Mouse (Mus musculus): Measurements from ENCODE around the gene Ttll10.

GRCm38 (mm10) chr4:156077499-156078301 lies 18.5 kb upstream of the Ttll10 start:
- TF ChIP-seq CTCF (IDR thresholded peaks at IDR 0.05; ENCODE audit: insufficient read depth, low read length): no peak
- peak; percentile 56; the same call in 1 of the 2 replicates for TF ChIP-seq POLR2A (IDR thresholded peaks at IDR 0.05; ENCODE audit: borderline replicate concordance, extremely low read depth, low read depth, low read length)

All from lung, adult 2 months (tissue).